Mouse (Mus musculus): ENCODE measurements around the gene Ccdc169. TPM values are rescaled to one million over a fixed set of nuclear protein-coding genes. Genes with fewer than 3 reads are reported as not detected.
A peak's percentile ranks its signal among the peaks of the same experiment; 100 is the strongest.

Ccdc169 gene
- polyA plus RNA-seq, 1 experiment: not detected

GRCm38 (mm10) chr3:55098990-55099389, 38.1 kb upstream of the Ccdc169 start:
- Histone ChIP-seq H3K9me3 (ENCODE audit: control insufficient read depth, low read length) (peaks cover 4% of the 10 kb centered on the region), H3K27me3 (ENCODE audit: control insufficient read depth) (no peaks in the 10 kb centered on the region), H3K4me1 (ENCODE audit: control insufficient read depth) (no peaks in the 10 kb centered on the region), H3K4me3 (replicated peaks) (no peak overlapping the region), H3K36me3 (ENCODE audit: control insufficient read depth) (no peaks in the 10 kb centered on the region)
- TF ChIP-seq TAL1 (IDR thresholded peaks at IDR 0.05; ENCODE audit: low read length) (no peak), GATA1 (IDR thresholded peaks at IDR 0.05; ENCODE audit: low read length) (no peak)

- no peak overlapping the region for H3K4me3 ChIP-seq (replicated peaks)
- TF ChIP-seq GATA1 (IDR thresholded peaks at IDR 0.05; ENCODE audit: low read length) (no peak), TAL1 (IDR thresholded peaks at IDR 0.05; ENCODE audit: low read length) (no peak)
- H3K9me3 ChIP-seq (ENCODE audit: control insufficient read depth, low read length): peaks cover 14% of the 10 kb centered on the region
- H3K27me3 ChIP-seq (ENCODE audit: control insufficient read depth): no peaks in the 10 kb centered on the region
- H3K36me3 ChIP-seq (ENCODE audit: control insufficient read depth): no peaks in the 10 kb centered on the region
- H3K4me1 ChIP-seq (ENCODE audit: control insufficient read depth): no peaks in the 10 kb centered on the region
Measured at GRCm38 (mm10) chr3:55101092-55101491, 36.0 kb upstream of the Ccdc169 start.

- Histone ChIP-seq H3K27me3 (ENCODE audit: control insufficient read depth) (no peaks in the 10 kb centered on the region), H3K4me1 (ENCODE audit: control insufficient read depth) (no peaks in the 10 kb centered on the region), H3K9me3 (ENCODE audit: control insufficient read depth, low read length) (peaks cover 16% of the 10 kb centered on the region), H3K36me3 (ENCODE audit: control insufficient read depth) (no peaks in the 10 kb centered on the region), H3K4me3 (replicated peaks) (no peak overlapping the region)
- TF ChIP-seq GATA1 (IDR thresholded peaks at IDR 0.05; ENCODE audit: low read length) (no peak), TAL1 (IDR thresholded peaks at IDR 0.05; ENCODE audit: low read length) (no peak)
Measured at GRCm38 (mm10) chr3:55105372-55106023, 31.6 kb upstream of the Ccdc169 start.

GRCm38 (mm10) chr3:55106051-55106450, 31.1 kb upstream of the Ccdc169 start:
- Histone ChIP-seq H3K9me3 (ENCODE audit: control insufficient read depth, low read length) (peaks cover 16% of the 10 kb centered on the region), H3K36me3 (ENCODE audit: control insufficient read depth) (no peaks in the 10 kb centered on the region), H3K4me3 (replicated peaks) (no peak overlapping the region), H3K27me3 (ENCODE audit: control insufficient read depth) (no peaks in the 10 kb centered on the region), H3K4me1 (ENCODE audit: control insufficient read depth) (no peaks in the 10 kb centered on the region)
- TF ChIP-seq GATA1 (IDR thresholded peaks at IDR 0.05; ENCODE audit: low read length) (no peak), TAL1 (IDR thresholded peaks at IDR 0.05; ENCODE audit: low read length) (no peak)

- H3K4me1 ChIP-seq (ENCODE audit: control insufficient read depth): peaks cover 13% of the 10 kb centered on the region
- no peaks in the 10 kb centered on the region for H3K27me3 ChIP-seq (ENCODE audit: control insufficient read depth)
- H3K36me3 ChIP-seq (ENCODE audit: control insufficient read depth): no peaks in the 10 kb centered on the region
- H3K9me3 ChIP-seq (ENCODE audit: control insufficient read depth, low read length): peaks cover 11% of the 10 kb centered on the region
- TF ChIP-seq GATA1 (IDR thresholded peaks at IDR 0.05; ENCODE audit: low read length): no peak
- no peak for TF ChIP-seq TAL1 (IDR thresholded peaks at IDR 0.05; ENCODE audit: low read length)
- H3K4me3 ChIP-seq (replicated peaks): no peak overlapping the region
Measured at GRCm38 (mm10) chr3:55109097-55109496, 28.0 kb upstream of the Ccdc169 start.

- peaks cover 15% of the 10 kb centered on the region for H3K4me1 ChIP-seq (ENCODE audit: control insufficient read depth)
- H3K36me3 ChIP-seq (ENCODE audit: control insufficient read depth): peaks cover 2% of the 10 kb centered on the region
- TF ChIP-seq GATA1 (IDR thresholded peaks at IDR 0.05; ENCODE audit: low read length) (no peak), TAL1 (IDR thresholded peaks at IDR 0.05; ENCODE audit: low read length) (no peak)
- no peaks in the 10 kb centered on the region for H3K9me3 ChIP-seq (ENCODE audit: control insufficient read depth, low read length)
- no peaks in the 10 kb centered on the region for H3K27me3 ChIP-seq (ENCODE audit: control insufficient read depth)
- H3K4me3 ChIP-seq (replicated peaks): peak within 1 kb of the TSS; percentile 86
Measured at GRCm38 (mm10) chr3:55111935-55112709, 25.0 kb upstream of the Ccdc169 start, which contains the start of gene Spg20. Gene Spg20, plus strand, starts transcription at chr3:55112108.

GRCm38 (mm10) chr3:55112710-55113415, 24.3 kb upstream of the Ccdc169 start:
- H3K9me3 ChIP-seq (ENCODE audit: control insufficient read depth, low read length): no peaks in the 10 kb centered on the region
- peaks cover 9% of the 10 kb centered on the region for H3K36me3 ChIP-seq (ENCODE audit: control insufficient read depth)
- TF ChIP-seq GATA1 (IDR thresholded peaks at IDR 0.05; ENCODE audit: low read length): no peak
- no peak for TF ChIP-seq TAL1 (IDR thresholded peaks at IDR 0.05; ENCODE audit: low read length)
- H3K27me3 ChIP-seq (ENCODE audit: control insufficient read depth): no peaks in the 10 kb centered on the region
- H3K4me1 ChIP-seq (ENCODE audit: control insufficient read depth): peaks cover 15% of the 10 kb centered on the region
- H3K4me3 ChIP-seq (replicated peaks): peak overlapping the region; percentile 86

GRCm38 (mm10) chr3:55114313-55115065, 22.6 kb upstream of the Ccdc169 start:
- H3K9me3 ChIP-seq (ENCODE audit: control insufficient read depth, low read length): no peaks in the 10 kb centered on the region
- no peaks in the 10 kb centered on the region for H3K27me3 ChIP-seq (ENCODE audit: control insufficient read depth)
- H3K4me1 ChIP-seq (ENCODE audit: control insufficient read depth): peaks cover 15% of the 10 kb centered on the region
- no peak for TF ChIP-seq TAL1 (IDR thresholded peaks at IDR 0.05; ENCODE audit: low read length)
- no peak for TF ChIP-seq GATA1 (IDR thresholded peaks at IDR 0.05; ENCODE audit: low read length)
- H3K36me3 ChIP-seq (ENCODE audit: control insufficient read depth): peaks cover 18% of the 10 kb centered on the region
- no peak overlapping the region for H3K4me3 ChIP-seq (replicated peaks)
